Mouse (Mus musculus) neutrophil, adult 65 days (primary cell): ENCODE measurements around the gene Mrps23. TPM values are rescaled to one million over a fixed set of nuclear protein-coding genes. Genes with fewer than 3 reads are reported as not detected.

ENCODE experiments used
- total RNA-seq: library from RNA; stranded (reverse); gene quantifications from 2 replicates; pipeline ENCODE4 v1.2.4, GENCODE M21; 2023

The Mrps23 gene
- total RNA-seq = 34.6 and 41.7 TPM in 2 replicates

GRCm38 (mm10) chr11:88203712-88204532, at the start of gene Mrps23:
Gene Mrps23 (plus strand): TSS chr11:88204388.

Other genes with a start within 250 kb of the Mrps23 start
- gene Dynll2, start 216.9 kb upstream of the Mrps23 start, total RNA-seq = 10.5 and 14.1 TPM in 2 replicates
- 165 and 167 TPM in 2 replicates for gene Srsf1, start 157.0 kb upstream of the Mrps23 start, total RNA-seq
- gene Vezf1, start 136.1 kb upstream of the Mrps23 start, total RNA-seq = 40.5 and 42.2 TPM in 2 replicates
- 7.9 and 8.8 TPM in 2 replicates for gene Cuedc1, start 106.3 kb upstream of the Mrps23 start, total RNA-seq
- gene Ccdc182, start 89.7 kb downstream of the Mrps23 start, total RNA-seq = not detected in 2 replicates